Mouse (Mus musculus): Measurements from ENCODE around the gene Fut2. TPM values are rescaled to one million over a fixed set of nuclear protein-coding genes. Genes with fewer than 3 reads are reported as not detected.
A peak's percentile ranks its signal among the peaks of the same experiment; 100 is the strongest.
"Not testable (repeated sequence)": the region's sequence is repeated elsewhere in the genome, so short reads cannot be mapped to it uniquely, and the experiment has no call there.

Fut2 gene
- polyA plus RNA-seq, 1 experiment from 2014 or later, result 0.57 TPM

DNA sequence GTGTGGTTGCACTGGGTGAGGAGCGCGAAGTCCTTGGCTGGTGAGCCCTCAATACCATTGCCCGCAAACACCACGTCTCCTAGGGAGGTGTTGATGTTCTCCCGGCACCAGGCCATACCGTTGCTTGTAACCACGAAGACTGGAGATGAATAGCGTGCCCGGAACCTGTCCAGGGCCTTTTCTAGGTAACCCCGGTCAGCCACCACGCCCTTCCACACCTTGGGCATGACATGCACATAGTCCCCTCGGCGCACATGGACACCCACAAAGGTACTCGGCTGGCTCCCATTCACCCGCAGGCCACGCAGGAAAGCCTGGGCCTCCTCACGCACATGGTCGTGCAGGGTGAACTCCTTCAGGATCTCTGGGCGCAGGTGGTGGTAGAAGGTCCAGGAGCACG lies 15.7 kb downstream of the Fut2 start:
- H3K36me3 ChIP-seq (ENCODE audit: insufficient read depth, low read length); H3K4me1 ChIP-seq (ENCODE audit: insufficient read depth, low read length); H3K4me3 ChIP-seq (ENCODE audit: low read length); H3K9me3 ChIP-seq (ENCODE audit: low read length); H3K27me3 ChIP-seq (ENCODE audit: insufficient read depth, low read length); H3K9ac ChIP-seq (replicated peaks; ENCODE audit: low read length); H3K4me2 ChIP-seq (replicated peaks; ENCODE audit: low read depth, low read length); H3K27ac ChIP-seq (ENCODE audit: low read length); ATAC-seq (ENCODE audit: low FRiP score, low TSS enrichment): not testable (repeated sequence)
- WGBS, result 95% methylated on average over 19 of the region's 20 CpGs

- H3K9me3 ChIP-seq (ENCODE audit: low read length), result no peaks in the 10 kb centered on the region
- H3K27me3 ChIP-seq (ENCODE audit: insufficient read depth, low read length), result no peaks in the 10 kb centered on the region
- ATAC-seq (ENCODE audit: low FRiP score, low TSS enrichment), result no peak
- no peak overlapping the region for H3K27ac ChIP-seq (ENCODE audit: low read length)
- H3K36me3 ChIP-seq (ENCODE audit: insufficient read depth, low read length), result no peaks in the 10 kb centered on the region
- no peak overlapping the region for H3K4me2 ChIP-seq (replicated peaks; ENCODE audit: low read depth, low read length)
- no peak overlapping the region for H3K9ac ChIP-seq (replicated peaks; ENCODE audit: low read length)
- H3K4me1 ChIP-seq (ENCODE audit: insufficient read depth, low read length), result peaks cover 5% of the 10 kb centered on the region
- no peak overlapping the region for H3K4me3 ChIP-seq (ENCODE audit: low read length)
- WGBS, result 77% methylated on average over 8 of the region's 8 CpGs
Observed at GRCm38 (mm10) chr7:45649351-45649750, 16.8 kb downstream of the Fut2 start.

DNA sequence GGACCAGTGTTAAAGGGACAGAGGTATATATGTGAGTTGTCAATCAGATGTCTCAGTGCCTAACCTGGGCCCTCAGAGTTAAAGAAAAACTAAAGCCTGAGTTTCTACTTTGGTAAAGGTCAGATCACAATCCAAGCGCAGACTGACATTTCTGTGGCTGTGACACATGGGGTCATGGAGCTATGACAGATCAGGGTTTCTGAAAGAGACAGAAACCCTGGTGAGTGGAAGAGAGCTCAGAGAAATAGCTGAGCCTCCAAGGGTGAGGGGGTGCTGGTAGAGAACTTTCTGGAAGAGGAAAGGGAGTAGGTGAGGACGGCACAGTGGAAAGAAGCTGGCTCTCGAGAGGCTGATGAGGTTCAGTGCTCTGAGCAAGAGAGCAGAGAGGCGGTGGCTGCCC lies 19.5 kb downstream of the Fut2 start:
- no peaks in the 10 kb centered on the region for H3K27me3 ChIP-seq (ENCODE audit: insufficient read depth, low read length)
- no peak for ATAC-seq (ENCODE audit: low FRiP score, low TSS enrichment)
- H3K4me2 ChIP-seq (replicated peaks; ENCODE audit: low read depth, low read length), result no peak overlapping the region
- H3K36me3 ChIP-seq (ENCODE audit: insufficient read depth, low read length), result no peaks in the 10 kb centered on the region
- H3K4me1 ChIP-seq (ENCODE audit: insufficient read depth, low read length), result peaks cover 25% of the 10 kb centered on the region
- WGBS, result 58% methylated on average over 4 of the region's 4 CpGs
- H3K27ac ChIP-seq (ENCODE audit: low read length), result no peak overlapping the region
- H3K9me3 ChIP-seq (ENCODE audit: low read length), result no peaks in the 10 kb centered on the region
- H3K9ac ChIP-seq (replicated peaks; ENCODE audit: low read length), result no peak overlapping the region
- H3K4me3 ChIP-seq (ENCODE audit: low read length), result no peak overlapping the region

GRCm38 (mm10) chr7:45645591-45645971 lies 20.6 kb downstream of the Fut2 start:
- ATAC-seq (ENCODE audit: low FRiP score, low TSS enrichment), result no peak
- Histone ChIP-seq H3K36me3 (ENCODE audit: insufficient read depth, low read length) (no peaks in the 10 kb centered on the region), H3K27ac (ENCODE audit: low read length) (no peak overlapping the region), H3K4me3 (ENCODE audit: low read length) (no peak overlapping the region), H3K9me3 (ENCODE audit: low read length) (no peaks in the 10 kb centered on the region), H3K4me2 (replicated peaks; ENCODE audit: low read depth, low read length) (no peak overlapping the region), H3K9ac (replicated peaks; ENCODE audit: low read length) (no peak overlapping the region), H3K4me1 (ENCODE audit: insufficient read depth, low read length) (peaks cover 36% of the 10 kb centered on the region), H3K27me3 (ENCODE audit: insufficient read depth, low read length) (no peaks in the 10 kb centered on the region)
- 90% methylated on average over 7 of the region's 7 CpGs for WGBS

DNA sequence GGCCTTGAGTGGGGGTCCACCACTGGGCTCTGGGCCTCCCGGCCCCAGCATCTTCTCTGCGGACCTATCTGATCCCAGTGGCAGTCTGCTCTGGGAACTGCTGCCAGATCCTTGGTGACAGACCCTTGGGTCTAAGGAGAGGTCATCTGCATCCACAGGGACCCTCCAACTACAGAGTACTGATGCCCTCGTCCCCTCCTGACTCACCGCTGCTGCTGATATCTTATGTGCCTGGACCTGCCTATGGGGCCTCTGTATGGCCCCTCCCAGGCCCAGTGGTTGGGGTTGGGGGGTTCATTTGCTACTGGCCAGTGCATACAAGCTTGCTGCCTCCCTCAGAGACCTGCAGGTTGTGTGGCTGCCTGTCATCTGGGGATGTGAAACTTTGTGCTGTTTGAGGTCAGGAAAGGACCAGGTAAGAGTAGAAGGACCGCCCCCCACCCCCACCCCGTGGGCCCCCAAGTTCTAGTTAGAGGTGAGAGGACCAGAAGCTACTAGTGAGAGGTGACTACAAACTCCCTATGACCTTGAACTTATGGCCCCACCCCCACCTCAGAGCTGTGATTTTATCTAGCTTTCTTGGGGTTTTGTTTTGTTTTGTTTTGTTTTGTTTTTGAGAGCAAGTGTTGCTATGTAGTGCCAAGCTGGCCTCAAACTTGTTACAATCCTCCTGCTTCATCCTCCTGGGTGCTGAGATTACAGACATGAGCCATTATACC lies 21.2 kb downstream of the Fut2 start:
- H3K9ac ChIP-seq (replicated peaks; ENCODE audit: low read length), result peak overlapping the region; percentile 63
- peaks cover 41% of the 10 kb centered on the region for H3K4me1 ChIP-seq (ENCODE audit: insufficient read depth, low read length)
- no peaks in the 10 kb centered on the region for H3K9me3 ChIP-seq (ENCODE audit: low read length)
- 65% methylated on average over 6 of the region's 6 CpGs for WGBS
- peak overlapping the region; percentile 77 for H3K4me2 ChIP-seq (replicated peaks; ENCODE audit: low read depth, low read length)
- H3K27ac ChIP-seq (ENCODE audit: low read length), result no peak overlapping the region; the same call in 1 of the 2 replicates
- peak overlapping the region; percentile 44 for H3K4me3 ChIP-seq (ENCODE audit: low read length)
- H3K36me3 ChIP-seq (ENCODE audit: insufficient read depth, low read length), result no peaks in the 10 kb centered on the region
- no peaks in the 10 kb centered on the region for H3K27me3 ChIP-seq (ENCODE audit: insufficient read depth, low read length)
- no peak for ATAC-seq (ENCODE audit: low FRiP score, low TSS enrichment)

GRCm38 (mm10) chr7:45644183-45644582 lies 22.0 kb downstream of the Fut2 start:
- Histone ChIP-seq H3K4me1 (ENCODE audit: insufficient read depth, low read length) (peaks cover 50% of the 10 kb centered on the region), H3K4me2 (replicated peaks; ENCODE audit: low read depth, low read length) (peak overlapping the region; percentile 77), H3K9me3 (ENCODE audit: low read length) (no peaks in the 10 kb centered on the region), H3K27me3 (ENCODE audit: insufficient read depth, low read length) (no peaks in the 10 kb centered on the region), H3K36me3 (ENCODE audit: insufficient read depth, low read length) (no peaks in the 10 kb centered on the region), H3K4me3 (ENCODE audit: low read length) (peak overlapping the region; percentile 44), H3K27ac (ENCODE audit: low read length) (peak overlapping the region; percentile 89), H3K9ac (replicated peaks; ENCODE audit: low read length) (peak overlapping the region; percentile 63)
- WGBS, result 15% methylated on average over 18 of the region's 18 CpGs
- ATAC-seq (ENCODE audit: low FRiP score, low TSS enrichment), result peak; percentile 29; the same call in 1 of the 2 replicates

- H3K36me3 ChIP-seq (ENCODE audit: insufficient read depth, low read length), result no peaks in the 10 kb centered on the region
- peak overlapping the region; percentile 92 for H3K27ac ChIP-seq (ENCODE audit: low read length)
- 3% methylated on average over 28 of the region's 28 CpGs for WGBS
- H3K4me1 ChIP-seq (ENCODE audit: insufficient read depth, low read length), result peaks cover 50% of the 10 kb centered on the region
- H3K27me3 ChIP-seq (ENCODE audit: insufficient read depth, low read length), result no peaks in the 10 kb centered on the region
- peak overlapping the region; percentile 83 for H3K9ac ChIP-seq (replicated peaks; ENCODE audit: low read length)
- peak overlapping the region; percentile 53 for H3K4me3 ChIP-seq (ENCODE audit: low read length)
- peak overlapping the region; percentile 77 for H3K4me2 ChIP-seq (replicated peaks; ENCODE audit: low read depth, low read length)
- H3K9me3 ChIP-seq (ENCODE audit: low read length), result no peaks in the 10 kb centered on the region
- ATAC-seq (ENCODE audit: low FRiP score, low TSS enrichment), result peak; percentile 92
Observed at GRCm38 (mm10) chr7:45643441-45644178, 22.6 kb downstream of the Fut2 start.

GRCm38 (mm10) chr7:45642503-45643255 lies 23.5 kb downstream of the Fut2 start:
- peak overlapping the region; percentile 77 for H3K4me2 ChIP-seq (replicated peaks; ENCODE audit: low read depth, low read length)

GRCm38 (mm10) chr7:45642083-45642482 lies 24.1 kb downstream of the Fut2 start:
- Histone ChIP-seq H3K27me3 (ENCODE audit: insufficient read depth, low read length) (no peaks in the 10 kb centered on the region), H3K4me1 (ENCODE audit: insufficient read depth, low read length) (peaks cover 55% of the 10 kb centered on the region), H3K36me3 (ENCODE audit: insufficient read depth, low read length) (0 out of 2 replicates have a peak, but pooled peaks cover 3% of the 10 kb centered on the region), H3K9me3 (ENCODE audit: low read length) (no peaks in the 10 kb centered on the region), H3K4me3 (ENCODE audit: low read length) (peak overlapping the region; percentile 53; the same call in 1 of the 2 replicates), H3K4me2 (replicated peaks; ENCODE audit: low read depth, low read length) (peak overlapping the region; percentile 77), H3K27ac (ENCODE audit: low read length) (peak overlapping the region; percentile 92), H3K9ac (replicated peaks; ENCODE audit: low read length) (peak overlapping the region; percentile 83)
- 71% methylated on average over 5 of the region's 5 CpGs for WGBS
- ATAC-seq (ENCODE audit: low FRiP score, low TSS enrichment), result no peak

More at GRCm38 (mm10) chr7:45642503-45643255, 23.5 kb downstream of the Fut2 start:
- Histone ChIP-seq H3K27me3 (ENCODE audit: insufficient read depth, low read length) (no peaks in the 10 kb centered on the region), H3K9me3 (ENCODE audit: low read length) (no peaks in the 10 kb centered on the region), H3K4me3 (ENCODE audit: low read length) (peak overlapping the region; percentile 53), H3K27ac (ENCODE audit: low read length) (peak overlapping the region; percentile 92), H3K4me1 (ENCODE audit: insufficient read depth, low read length) (peaks cover 55% of the 10 kb centered on the region), H3K9ac (replicated peaks; ENCODE audit: low read length) (peak overlapping the region; percentile 83), H3K36me3 (ENCODE audit: insufficient read depth, low read length) (no peaks in the 10 kb centered on the region)
- WGBS, result 27% methylated on average over 16 of the region's 16 CpGs
- no peak for ATAC-seq (ENCODE audit: low FRiP score, low TSS enrichment)

Measured in kidney, embryonic 16.5 days (tissue).